Mouse (Mus musculus) neural tube, embryonic 10.5 days (tissue): ENCODE results near the gene Wdr90.

Source experiments
- DNase-seq: peaks from one replicate; pipeline ENCODE4 v3.0.0-alpha.2; 2017; ENCODE audit warnings: low spot score; ENCODE audit errors: extremely low spot score

Wdr90 gene

GRCm38 (mm10) chr17:25860229-25860628 is 1.1 kb downstream of the Wdr90 start:
- no peak for DNase-seq

- DNase-seq, result peak; percentile 94
Measured at GRCm38 (mm10) chr17:25844396-25844901, 16.9 kb downstream of the Wdr90 start, which contains the start of gene Rhot2. Rhot2 (minus strand) TSS chr17:25844851.

GRCm38 (mm10) chr17:25843636-25844395 is 17.5 kb downstream of the Wdr90 start:
- DNase-seq, result no peak

GRCm38 (mm10) chr17:25843122-25843521 is 18.2 kb downstream of the Wdr90 start:
- DNase-seq, result no peak

- DNase-seq, result no peak
Measured at GRCm38 (mm10) chr17:25842509-25842908, 18.8 kb downstream of the Wdr90 start.

GRCm38 (mm10) chr17:25841117-25841880 is 20.0 kb downstream of the Wdr90 start, which contains the start of gene Gm20683:
Gm20683 (minus strand) TSS chr17:25841763.
- DNase-seq, result no peak

- no peak for DNase-seq
Measured at GRCm38 (mm10) chr17:25840519-25840918, 20.8 kb downstream of the Wdr90 start.

- DNase-seq, result no peak
Measured at GRCm38 (mm10) chr17:25839455-25840235, 21.7 kb downstream of the Wdr90 start.

GRCm38 (mm10) chr17:25838904-25839303 is 22.4 kb downstream of the Wdr90 start:
- no peak for DNase-seq

- no peak for DNase-seq
Measured at GRCm38 (mm10) chr17:25837533-25837932, 23.8 kb downstream of the Wdr90 start.

GRCm38 (mm10) chr17:25837076-25837410 is 24.3 kb downstream of the Wdr90 start, which contains the start of gene Rhbdl1:
Rhbdl1 (minus strand) TSS chr17:25837295.
- peak; percentile 61 for DNase-seq

- DNase-seq, result peak; percentile 35
Measured at GRCm38 (mm10) chr17:25836397-25837075, 24.8 kb downstream of the Wdr90 start.

GRCm38 (mm10) chr17:25835816-25836215 is 25.5 kb downstream of the Wdr90 start:
- DNase-seq, result no peak

GRCm38 (mm10) chr17:25835301-25835700 is 26.0 kb downstream of the Wdr90 start:
- DNase-seq, result no peak

GRCm38 (mm10) chr17:25834595-25835222 is 26.6 kb downstream of the Wdr90 start:
- DNase-seq, result no peak

- DNase-seq, result no peak
Measured at GRCm38 (mm10) chr17:25833961-25834594, 27.2 kb downstream of the Wdr90 start.

GRCm38 (mm10) chr17:25833291-25833663 is 28.0 kb downstream of the Wdr90 start, which contains the start of gene Stub1:
Stub1 (minus strand) TSS chr17:25833404.
- DNase-seq, result no peak

- DNase-seq, result peak; percentile 100
Measured at GRCm38 (mm10) chr17:25832436-25833290, 28.6 kb downstream of the Wdr90 start.
